Comparison of ENCODE assay signal across 8 mouse cellular contexts in genomic region chr5:135133736-135134405, GRCm38 (mm10). TPM values are rescaled to one million over a fixed set of nuclear protein-coding genes. Genes with fewer than 3 reads are reported as not detected.
A peak's percentile ranks its signal among the peaks of the same experiment; 100 is the strongest.
DNase-seq lines count a peak whose midpoint lies in the region; ATAC-seq and TF ChIP-seq lines count a peak whose summit lies in the region.
"Had no signal": no experiment of that assay in that cellular context is flagged by ENCODE, and none has a peak within 500 bp of the region (broad histone marks: within the 10 kb centered on the region; RNA-seq: fewer than 3 reads in every experiment).

No protein-coding gene starts in this region.

- H3K4me3 ChIP-seq in hindbrain, embryonic 12.5 days: peak overlapping the region; percentile 11; the same call in 1 of the 2 replicates
- peak overlapping the region; percentile 13; the same call in 1 of the 2 replicates for H3K4me3 ChIP-seq in limb, embryonic 14.5 days (replicated peaks; ENCODE audit: low read length)
- peak overlapping the region; percentile 22 for H3K4me3 ChIP-seq in midbrain, embryonic 13.5 days (replicated peaks)
- H3K4me3 ChIP-seq: heart, adult 2 months had no signal

- WGBS in hindbrain, embryonic 12.5 days: 7% methylated on average over 26 of the region's 26 CpGs
- 6% methylated on average over 26 of the region's 26 CpGs for WGBS in limb, embryonic 14.5 days
- 4% methylated on average over 26 of the region's 26 CpGs for WGBS in midbrain, embryonic 13.5 days

- no peaks in the 10 kb centered on the region for H3K36me3 ChIP-seq in hindbrain, embryonic 12.5 days
- no peaks in the 10 kb centered on the region for H3K36me3 ChIP-seq in limb, embryonic 14.5 days (ENCODE audit: control insufficient read depth, insufficient read depth, low read length)
- no peaks in the 10 kb centered on the region for H3K36me3 ChIP-seq in midbrain, embryonic 13.5 days

- peak overlapping the region; percentile 20; the same call in 1 of the 2 replicates for H3K9ac ChIP-seq in hindbrain, embryonic 12.5 days
- no peak overlapping the region for H3K9ac ChIP-seq in limb, embryonic 14.5 days (ENCODE audit: low read depth, low read length, severe bottlenecking)
- H3K9ac ChIP-seq in midbrain, embryonic 13.5 days (replicated peaks): no peak overlapping the region

- no peaks in the 10 kb centered on the region for H3K9me3 ChIP-seq in hindbrain, embryonic 12.5 days (replicated peaks)
- no peaks in the 10 kb centered on the region for H3K9me3 ChIP-seq in limb, embryonic 14.5 days (ENCODE audit: control insufficient read depth, low read length)
- H3K9me3 ChIP-seq in midbrain, embryonic 13.5 days: no peaks in the 10 kb centered on the region

- peaks cover 7% of the 10 kb centered on the region for H3K4me1 ChIP-seq in hindbrain, embryonic 12.5 days
- H3K4me1 ChIP-seq in limb, embryonic 14.5 days (ENCODE audit: control insufficient read depth, insufficient read depth, low read length): peaks cover 7% of the 10 kb centered on the region; the same call in 1 of the 2 replicates
- peaks cover 10% of the 10 kb centered on the region for H3K4me1 ChIP-seq in midbrain, embryonic 13.5 days (replicated peaks)

- no peak overlapping the region for H3K27ac ChIP-seq in hindbrain, embryonic 12.5 days
- H3K27ac ChIP-seq in limb, embryonic 14.5 days (replicated peaks; ENCODE audit: low read depth, low read length): no peak overlapping the region
- no peak overlapping the region for H3K27ac ChIP-seq in midbrain, embryonic 13.5 days
- H3K27ac ChIP-seq: heart, adult 2 months had no signal

- DNase-seq in urinary bladder, postnatal 14 days (ENCODE audit: low spot score): peak; percentile 77
- DNase-seq in urinary bladder, postnatal 4 days (ENCODE audit: low spot score in 2 of 2): no peak
- peak; percentile 22 for DNase-seq in embryo, embryonic 9.5 days (ENCODE audit: extremely low spot score)
- DNase-seq in limb, embryonic 14.5 days (ENCODE audit: low spot score): peak; percentile 62
- DNase-seq in testis, postnatal 14 days (ENCODE audit: low spot score): peak; percentile 61

- peak overlapping the region; percentile 35 for H3K4me2 ChIP-seq in hindbrain, embryonic 12.5 days (replicated peaks)
- H3K4me2 ChIP-seq in limb, embryonic 14.5 days (replicated peaks; ENCODE audit: low read depth, low read length, severe bottlenecking): peak overlapping the region; percentile 26; the same call in 1 of the 2 replicates
- peak overlapping the region; percentile 45 for H3K4me2 ChIP-seq in midbrain, embryonic 13.5 days (replicated peaks)

- ATAC-seq in hindbrain, embryonic 12.5 days (ENCODE audit: low FRiP score): no peak
- ATAC-seq in limb, embryonic 14.5 days (ENCODE audit: low FRiP score, low read depth): no peak
- no peak; the same call in 1 of the 2 replicates for ATAC-seq in midbrain, embryonic 13.5 days

- H3K27me3 ChIP-seq in hindbrain, embryonic 12.5 days: peaks cover 45% of the 10 kb centered on the region
- H3K27me3 ChIP-seq in limb, embryonic 14.5 days (ENCODE audit: control insufficient read depth, insufficient read depth, low read length): peaks cover 36% of the 10 kb centered on the region
- H3K27me3 ChIP-seq in midbrain, embryonic 13.5 days: peaks cover 36% of the 10 kb centered on the region

- no peak for TF ChIP-seq POLR2A in limb, embryonic 14.5 days (IDR thresholded peaks at IDR 0.05; ENCODE audit: borderline replicate concordance, extremely low read depth, insufficient read depth, insufficient read length)

RNA-seq across cellular contexts. Expression of gene Tbl2, which starts 15.6 kb away (rescaled TPM):
- polyA plus RNA-seq in hindbrain, embryonic 12.5 days (2016; fragmentation: Nextera tagmentation; extraction: Ambion mirVana): 26.9 and 27.2 TPM in 2 replicates
- polyA plus RNA-seq in limb, embryonic 14.5 days (2012; rRNA removed): 23.2 and 25.7 TPM in 2 replicates
- 29.8 and 32.1 TPM in 2 replicates for polyA plus RNA-seq in limb, embryonic 14.5 days (2014; fragmentation: Nextera tagmentation; extraction: Ambion mirVana)
- polyA plus RNA-seq in midbrain, embryonic 13.5 days (2015; fragmentation: Nextera tagmentation; extraction: Ambion mirVana): 13.7 and 14.3 TPM in 2 replicates

RNA-seq across cellular contexts. Expression of gene Bcl7b, which starts 34.2 kb away (rescaled TPM):
- polyA plus RNA-seq in hindbrain, embryonic 12.5 days (2016; fragmentation: Nextera tagmentation; extraction: Ambion mirVana): 45.1 and 45.9 TPM in 2 replicates
- polyA plus RNA-seq in limb, embryonic 14.5 days (2012; rRNA removed): 20.6 and 24.6 TPM in 2 replicates
- polyA plus RNA-seq in limb, embryonic 14.5 days (2014; fragmentation: Nextera tagmentation; extraction: Ambion mirVana): 43.3 and 46.2 TPM in 2 replicates
- polyA plus RNA-seq in midbrain, embryonic 13.5 days (2015; fragmentation: Nextera tagmentation; extraction: Ambion mirVana): 49.6 and 51.2 TPM in 2 replicates

RNA-seq across cellular contexts. Expression of gene Mlxipl, which starts 44.2 kb away (rescaled TPM):
- 1.5 and 2.0 TPM in 2 replicates for polyA plus RNA-seq in hindbrain, embryonic 12.5 days (2016; fragmentation: Nextera tagmentation; extraction: Ambion mirVana)
- 3.3 and 5.3 TPM in 2 replicates for polyA plus RNA-seq in limb, embryonic 14.5 days (2012; rRNA removed)
- polyA plus RNA-seq in limb, embryonic 14.5 days (2014; fragmentation: Nextera tagmentation; extraction: Ambion mirVana): 0.54 and 1.6 TPM in 2 replicates
- 1.2 and 1.6 TPM in 2 replicates for polyA plus RNA-seq in midbrain, embryonic 13.5 days (2015; fragmentation: Nextera tagmentation; extraction: Ambion mirVana)

RNA-seq across cellular contexts. Expression of gene Baz1b, which starts 53.2 kb away (rescaled TPM):
- 63.6 and 63.7 TPM in 2 replicates for polyA plus RNA-seq in hindbrain, embryonic 12.5 days (2016; fragmentation: Nextera tagmentation; extraction: Ambion mirVana)
- 72.7 and 73.0 TPM in 2 replicates for polyA plus RNA-seq in limb, embryonic 14.5 days (2012; rRNA removed)
- 52.3 and 58.8 TPM in 2 replicates for polyA plus RNA-seq in limb, embryonic 14.5 days (2014; fragmentation: Nextera tagmentation; extraction: Ambion mirVana)
- polyA plus RNA-seq in midbrain, embryonic 13.5 days (2015; fragmentation: Nextera tagmentation; extraction: Ambion mirVana): 40.0 and 44.3 TPM in 2 replicates

RNA-seq across cellular contexts. Expression of gene Vps37d, which starts 55.8 kb away (rescaled TPM):
- 31.6 and 34.2 TPM in 2 replicates for polyA plus RNA-seq in hindbrain, embryonic 12.5 days (2016; fragmentation: Nextera tagmentation; extraction: Ambion mirVana)
- polyA plus RNA-seq in limb, embryonic 14.5 days (2012; rRNA removed): 24.5 and 32.0 TPM in 2 replicates
- 10.7 and 12.3 TPM in 2 replicates for polyA plus RNA-seq in limb, embryonic 14.5 days (2014; fragmentation: Nextera tagmentation; extraction: Ambion mirVana)
- polyA plus RNA-seq in midbrain, embryonic 13.5 days (2015; fragmentation: Nextera tagmentation; extraction: Ambion mirVana): 24.0 and 32.1 TPM in 2 replicates

Comparison
In these comparisons a context has a peak if more than half of its experiments do, and no peak if none do; other contexts are left out.
1. DNase-seq: peak in urinary bladder, postnatal 14 days (single experiment), embryo, embryonic 9.5 days (single experiment), limb, embryonic 14.5 days (single experiment) and testis, postnatal 14 days (single experiment); none in urinary bladder, postnatal 4 days (0 of 2).
2. Peak in every context shown above with its lines, with median percentiles within 50 percentile points of each other: H3K4me2 ChIP-seq and H3K4me3 ChIP-seq.